Mouse (Mus musculus): ENCODE measurements around the gene Slc17a5. TPM values are rescaled to one million over a fixed set of nuclear protein-coding genes. Genes with fewer than 3 reads are reported as not detected.
"Not testable (repeated sequence)": the region's sequence is repeated elsewhere in the genome, so short reads cannot be mapped to it uniquely, and the experiment has no call there.

The Slc17a5 gene
- polyA plus RNA-seq, 1 experiment from 2014 or later: 10.0 TPM

GRCm38 (mm10) chr9:78525451-78526135 is 62.2 kb downstream of the Slc17a5 start:
- Histone ChIP-seq H3K4me3 (no peak overlapping the region), H3K27ac (no peak overlapping the region), H3K9me3 (no peaks in the 10 kb centered on the region), H3K27me3 (ENCODE audit: insufficient read depth, poor library complexity, severe bottlenecking) (no peaks in the 10 kb centered on the region), H3K36me3 (peaks cover 37% of the 10 kb centered on the region), H3K4me1 (replicated peaks) (peaks cover 35% of the 10 kb centered on the region)
- WGBS: 95% methylated on average over 17 of the region's 17 CpGs
- DNase-seq (ENCODE audit: low spot score): no peak

DNA sequence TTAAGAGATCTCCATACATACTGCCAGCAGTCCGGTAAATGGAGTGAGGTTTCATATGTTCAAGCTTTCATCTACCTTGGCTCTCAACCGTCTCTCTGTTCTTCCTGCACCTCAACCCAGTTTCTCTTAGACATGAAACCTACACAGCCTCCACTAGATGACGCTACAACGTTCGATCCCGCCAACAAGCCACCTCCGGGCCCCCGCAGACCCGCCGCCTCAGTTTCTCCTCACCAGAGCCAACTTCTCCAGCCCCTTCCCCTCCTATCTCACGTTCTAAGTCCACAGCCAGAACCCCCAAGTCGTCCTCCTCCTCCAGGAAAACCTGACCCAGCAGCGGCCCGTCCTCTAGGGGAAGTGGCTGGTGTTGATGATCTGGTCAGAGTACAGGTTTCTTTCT is 66.2 kb downstream of the Slc17a5 start:
- H3K4me3 ChIP-seq: peak overlapping the region; percentile 61
- no peaks in the 10 kb centered on the region for H3K9me3 ChIP-seq
- H3K27ac ChIP-seq: peak overlapping the region; percentile 96
- H3K4me1 ChIP-seq (replicated peaks): peaks cover 30% of the 10 kb centered on the region
- peaks cover 37% of the 10 kb centered on the region for H3K36me3 ChIP-seq
- WGBS: 42% methylated on average over 14 of the region's 14 CpGs
- no peaks in the 10 kb centered on the region for H3K27me3 ChIP-seq (ENCODE audit: insufficient read depth, poor library complexity, severe bottlenecking)
- DNase-seq (ENCODE audit: low spot score): peak; percentile 59

GRCm38 (mm10) chr9:78520780-78521601 is 66.8 kb downstream of the Slc17a5 start:
- Histone ChIP-seq H3K4me1 (replicated peaks) (peaks cover 25% of the 10 kb centered on the region), H3K27ac (peak overlapping the region; percentile 96), H3K9me3 (no peaks in the 10 kb centered on the region), H3K36me3 (peaks cover 36% of the 10 kb centered on the region), H3K27me3 (ENCODE audit: insufficient read depth, poor library complexity, severe bottlenecking) (no peaks in the 10 kb centered on the region), H3K4me3 (peak overlapping the region; percentile 61)
- no peak for DNase-seq (ENCODE audit: low spot score)
- 2% methylated on average over 40 of the region's 40 CpGs for WGBS

DNA sequence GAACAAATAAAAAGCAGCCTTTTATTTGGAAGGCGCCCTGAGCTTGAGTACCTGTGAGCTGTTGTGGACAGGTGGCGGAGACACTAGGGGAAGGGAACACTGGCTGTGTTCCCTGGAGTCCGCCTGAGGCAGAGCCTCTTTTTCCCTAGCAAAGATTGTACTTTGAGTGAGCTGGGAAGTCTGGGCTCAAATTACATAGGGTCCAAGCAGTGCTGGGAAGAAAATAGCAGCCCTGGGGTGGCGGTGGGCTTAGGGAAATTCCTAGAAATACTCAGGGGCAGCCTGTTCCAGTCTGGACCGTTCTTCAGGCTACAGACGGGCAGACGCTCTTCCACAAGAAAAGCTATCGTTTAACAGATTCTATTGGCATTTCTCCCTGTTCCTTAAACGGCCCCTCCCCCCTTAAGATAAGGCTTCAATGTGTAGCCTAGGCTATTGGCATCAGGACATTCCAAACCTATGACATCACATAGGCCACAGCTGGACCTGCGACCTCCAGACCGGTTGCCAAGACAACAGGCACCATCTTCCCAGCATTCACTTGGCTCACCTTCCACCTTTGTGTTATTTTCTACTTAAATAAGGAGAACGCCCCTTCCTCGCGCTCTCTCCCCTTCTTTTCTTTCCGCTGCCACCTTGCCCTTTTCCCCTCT is 67.6 kb downstream of the Slc17a5 start:
- peaks cover 28% of the 10 kb centered on the region for H3K36me3 ChIP-seq
- H3K9me3 ChIP-seq: no peaks in the 10 kb centered on the region
- peak overlapping the region; percentile 61 for H3K4me3 ChIP-seq
- 2% methylated on average over 15 of the region's 15 CpGs for WGBS
- peaks cover 25% of the 10 kb centered on the region for H3K4me1 ChIP-seq (replicated peaks)
- no peaks in the 10 kb centered on the region for H3K27me3 ChIP-seq (ENCODE audit: insufficient read depth, poor library complexity, severe bottlenecking)
- DNase-seq (ENCODE audit: low spot score): peak; percentile 90
- H3K27ac ChIP-seq: peak overlapping the region; percentile 96

- H3K4me3 ChIP-seq; H3K27me3 ChIP-seq (ENCODE audit: insufficient read depth, poor library complexity, severe bottlenecking); DNase-seq (ENCODE audit: low spot score); H3K9me3 ChIP-seq; H3K36me3 ChIP-seq: not testable (repeated sequence)
- Histone ChIP-seq H3K27ac (peak overlapping the region; percentile 62; the same call in 1 of the 2 replicates), H3K4me1 (replicated peaks) (peaks cover 22% of the 10 kb centered on the region)
- WGBS: 66% methylated on average over 3 of the region's 3 CpGs
Observed at GRCm38 (mm10) chr9:78517237-78517636, 70.6 kb downstream of the Slc17a5 start.

GRCm38 (mm10) chr9:78516125-78516524 is 71.7 kb downstream of the Slc17a5 start:
- no peaks in the 10 kb centered on the region for H3K27me3 ChIP-seq (ENCODE audit: insufficient read depth, poor library complexity, severe bottlenecking)
- H3K9me3 ChIP-seq: no peaks in the 10 kb centered on the region
- no peak overlapping the region for H3K4me3 ChIP-seq
- WGBS: 79% methylated on average over 3 of the region's 3 CpGs
- no peaks in the 10 kb centered on the region for H3K36me3 ChIP-seq
- 0 out of 2 replicates have a peak overlapping the region, but pooled peaks have one; percentile 18 for H3K27ac ChIP-seq
- DNase-seq (ENCODE audit: low spot score): no peak
- H3K4me1 ChIP-seq (replicated peaks): peaks cover 15% of the 10 kb centered on the region

- Histone ChIP-seq H3K9me3 (no peaks in the 10 kb centered on the region), H3K27ac (no peak overlapping the region), H3K4me1 (replicated peaks) (peaks cover 2% of the 10 kb centered on the region; the same call in 1 of the 2 replicates), H3K27me3 (ENCODE audit: insufficient read depth, poor library complexity, severe bottlenecking) (no peaks in the 10 kb centered on the region), H3K4me3 (no peak overlapping the region), H3K36me3 (no peaks in the 10 kb centered on the region)
- WGBS: 84% methylated on average over 4 of the region's 4 CpGs
- DNase-seq (ENCODE audit: low spot score): no peak
Observed at GRCm38 (mm10) chr9:78514681-78515080, 73.2 kb downstream of the Slc17a5 start.

DNA sequence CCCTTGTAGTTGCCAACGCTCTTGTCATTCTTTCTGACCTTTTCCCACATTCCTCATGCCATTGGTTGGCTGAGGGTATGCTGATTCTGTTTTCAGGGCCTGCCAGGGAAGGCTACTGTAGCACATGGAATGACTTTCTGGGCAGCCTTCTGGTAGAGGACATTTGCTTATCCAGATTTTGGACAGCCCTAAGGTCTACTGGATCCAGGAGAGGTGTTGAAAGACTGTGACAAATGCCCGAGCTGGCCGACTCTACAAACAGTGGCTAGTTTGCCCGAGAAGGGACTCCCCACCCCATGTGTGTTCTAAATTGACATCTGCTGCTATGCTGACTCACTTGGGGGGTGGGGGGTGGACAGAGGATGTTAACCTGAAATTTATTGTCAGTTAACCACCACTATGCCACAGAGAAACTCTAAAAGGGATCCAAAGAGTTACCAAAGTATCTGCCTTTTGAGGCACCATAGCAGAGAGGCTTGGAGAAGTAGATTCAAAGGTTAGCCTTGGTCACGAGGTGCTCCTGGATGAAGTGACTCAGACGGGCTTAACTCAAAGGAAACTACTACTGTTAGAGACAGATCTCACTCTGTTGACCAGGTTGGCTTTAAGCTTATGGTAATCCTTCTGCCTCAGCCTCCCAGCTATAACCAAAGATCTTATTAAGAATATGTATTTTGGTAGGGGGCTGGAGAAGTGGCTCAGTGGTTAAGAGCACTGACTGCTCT is 73.9 kb downstream of the Slc17a5 start:
- Histone ChIP-seq H3K27ac (no peak overlapping the region), H3K4me1 (replicated peaks) (no peaks in the 10 kb centered on the region), H3K9me3 (no peaks in the 10 kb centered on the region), H3K36me3 (no peaks in the 10 kb centered on the region), H3K4me3 (no peak overlapping the region), H3K27me3 (ENCODE audit: insufficient read depth, poor library complexity, severe bottlenecking) (no peaks in the 10 kb centered on the region)
- no peak for DNase-seq (ENCODE audit: low spot score)
- 81% methylated on average over 6 of the region's 6 CpGs for WGBS

GRCm38 (mm10) chr9:78511705-78512104 is 76.1 kb downstream of the Slc17a5 start:
- Histone ChIP-seq H3K27ac (no peak overlapping the region), H3K27me3 (ENCODE audit: insufficient read depth, poor library complexity, severe bottlenecking) (no peaks in the 10 kb centered on the region), H3K9me3 (no peaks in the 10 kb centered on the region), H3K4me1 (replicated peaks) (no peaks in the 10 kb centered on the region), H3K36me3 (no peaks in the 10 kb centered on the region), H3K4me3 (no peak overlapping the region)
- WGBS: 95% methylated on average over 5 of the region's 5 CpGs
- DNase-seq (ENCODE audit: low spot score): no peak

- Histone ChIP-seq H3K36me3 (no peaks in the 10 kb centered on the region), H3K9me3 (no peaks in the 10 kb centered on the region), H3K27ac (no peak overlapping the region), H3K27me3 (ENCODE audit: insufficient read depth, poor library complexity, severe bottlenecking) (no peaks in the 10 kb centered on the region), H3K4me1 (replicated peaks) (peaks cover 16% of the 10 kb centered on the region), H3K4me3 (no peak overlapping the region)
- WGBS: 91% methylated on average over 16 of the region's 16 CpGs
- no peak for DNase-seq (ENCODE audit: low spot score)
Observed at GRCm38 (mm10) chr9:78508106-78508786, 79.6 kb downstream of the Slc17a5 start.

- H3K27ac ChIP-seq: 0 out of 2 replicates have a peak overlapping the region, but pooled peaks have one; percentile 9
- DNase-seq (ENCODE audit: low spot score): no peak
- H3K27me3 ChIP-seq (ENCODE audit: insufficient read depth, poor library complexity, severe bottlenecking): no peaks in the 10 kb centered on the region
- peaks cover 28% of the 10 kb centered on the region for H3K4me1 ChIP-seq (replicated peaks)
- 88% methylated on average over 7 of the region's 7 CpGs for WGBS
- H3K36me3 ChIP-seq: no peaks in the 10 kb centered on the region
- H3K9me3 ChIP-seq: no peaks in the 10 kb centered on the region
- H3K4me3 ChIP-seq: no peak overlapping the region
Observed at GRCm38 (mm10) chr9:78506722-78507077, 81.1 kb downstream of the Slc17a5 start.
